Mouse (Mus musculus): Measurements from ENCODE around the gene Efcab11.

The Efcab11 gene

GRCm38 (mm10) chr12:99739211-99739610 lies 145.0 kb downstream of the Efcab11 start:
- DNase-seq, result no peak

- no peak for DNase-seq
These were observed 146.0 kb downstream of the Efcab11 start for GRCm38 (mm10) chr12:99738256-99738655.

- DNase-seq, result no peak
These were observed 147.3 kb downstream of the Efcab11 start for GRCm38 (mm10) chr12:99736971-99737370.

- no peak for DNase-seq
These were observed 149.1 kb downstream of the Efcab11 start for GRCm38 (mm10) chr12:99735172-99735571.

- DNase-seq, result no peak
These were observed 160.0 kb downstream of the Efcab11 start for GRCm38 (mm10) chr12:99724206-99724605.

- DNase-seq, result no peak
These were observed 160.4 kb downstream of the Efcab11 start for GRCm38 (mm10) chr12:99723791-99724190.

GRCm38 (mm10) chr12:99721318-99721717 lies 162.9 kb downstream of the Efcab11 start:
- no peak for DNase-seq

- no peak for DNase-seq
These were observed 164.5 kb downstream of the Efcab11 start for GRCm38 (mm10) chr12:99719777-99720176.

GRCm38 (mm10) chr12:99718161-99718560 lies 166.1 kb downstream of the Efcab11 start:
- DNase-seq, result no peak

GRCm38 (mm10) chr12:99716038-99716610 lies 168.1 kb downstream of the Efcab11 start:
- DNase-seq, result no peak

GRCm38 (mm10) chr12:99715129-99716037 lies 168.9 kb downstream of the Efcab11 start:
- DNase-seq, result no peak

- no peak for DNase-seq
These were observed 172.0 kb downstream of the Efcab11 start for GRCm38 (mm10) chr12:99712214-99712613.

- no peak for DNase-seq
These were observed 182.0 kb downstream of the Efcab11 start for GRCm38 (mm10) chr12:99702248-99702647.

- DNase-seq, result no peak
These were observed 183.9 kb downstream of the Efcab11 start for GRCm38 (mm10) chr12:99700380-99700779.

- no peak for DNase-seq
These were observed 184.7 kb downstream of the Efcab11 start for GRCm38 (mm10) chr12:99699379-99700023.

- DNase-seq, result no peak
These were observed 190.2 kb downstream of the Efcab11 start for GRCm38 (mm10) chr12:99694066-99694465.

GRCm38 (mm10) chr12:99686418-99686992 lies 197.7 kb downstream of the Efcab11 start:
- no peak for DNase-seq

GRCm38 (mm10) chr12:99685451-99686100 lies 198.7 kb downstream of the Efcab11 start:
- no peak for DNase-seq

- DNase-seq, result no peak
These were observed 202.6 kb downstream of the Efcab11 start for GRCm38 (mm10) chr12:99681681-99682080.

- DNase-seq, result no peak
These were observed 212.4 kb downstream of the Efcab11 start for GRCm38 (mm10) chr12:99671866-99672191.

- no peak for DNase-seq
These were observed 212.9 kb downstream of the Efcab11 start for GRCm38 (mm10) chr12:99671162-99671865.

- DNase-seq, result no peak
These were observed 213.5 kb downstream of the Efcab11 start for GRCm38 (mm10) chr12:99670762-99671152.

All from thymus, postnatal 4 days (tissue).